Mouse (Mus musculus): ENCODE measurements around the gene Slc5a5. TPM values are rescaled to one million over a fixed set of nuclear protein-coding genes. Genes with fewer than 3 reads are reported as not detected.

Slc5a5 gene
- total and polyA plus RNA-seq, 3 experiments = 0.28 TPM; not detected in 2

Other genes with a start within 250 kb of the Slc5a5 start
- 16.6 and 23.1 TPM in 2 replicates for gene Pgpep1, start 232.4 kb downstream of the Slc5a5 start, total RNA-seq (2014; fragmentation: Nextera tagmentation)
- 9.4 and 9.5 TPM in 2 replicates for gene Pgpep1, start 232.4 kb downstream of the Slc5a5 start, total RNA-seq (2017)
- gene Pgpep1, start 232.4 kb downstream of the Slc5a5 start, polyA plus RNA-seq (2012) = 3.1 and 3.3 TPM in 2 replicates
- gene Lsm4, start 219.5 kb downstream of the Slc5a5 start, total RNA-seq (2014; fragmentation: Nextera tagmentation) = 94.1 and 95.7 TPM in 2 replicates
- 151 and 174 TPM in 2 replicates for gene Lsm4, start 219.5 kb downstream of the Slc5a5 start, total RNA-seq (2017)
- gene Lsm4, start 219.5 kb downstream of the Slc5a5 start, polyA plus RNA-seq (2012) = 889 and 1,166 TPM in 2 replicates
- 60.3 and 72.4 TPM in 2 replicates for gene Jund, start 193.8 kb downstream of the Slc5a5 start, total RNA-seq (2014; fragmentation: Nextera tagmentation)
- 40.2 and 75.5 TPM in 2 replicates for gene Jund, start 193.8 kb downstream of the Slc5a5 start, total RNA-seq (2017)
- 183 and 252 TPM in 2 replicates for gene Jund, start 193.8 kb downstream of the Slc5a5 start, polyA plus RNA-seq (2012)
- not detected in 2 replicates for gene Iqcn, start 189.3 kb downstream of the Slc5a5 start, total RNA-seq (2014; fragmentation: Nextera tagmentation)
- gene Iqcn, start 189.3 kb downstream of the Slc5a5 start, total RNA-seq (2017) = 0.05 and 0.06 TPM in 2 replicates
- 0.02 TPM in 1 of 2 replicates, not detected in the other for gene Iqcn, start 189.3 kb downstream of the Slc5a5 start, polyA plus RNA-seq (2012)
- 1.6 and 3.7 TPM in 2 replicates for gene Gm3336, start 174.2 kb downstream of the Slc5a5 start, total RNA-seq (2014; fragmentation: Nextera tagmentation)
- 0.93 and 2.8 TPM in 2 replicates for gene Gm3336, start 174.2 kb downstream of the Slc5a5 start, total RNA-seq (2017)
- gene Gm3336, start 174.2 kb downstream of the Slc5a5 start, polyA plus RNA-seq (2012) = 0.66 and 0.68 TPM in 2 replicates
- gene Pde4c, start 169.0 kb downstream of the Slc5a5 start, total RNA-seq (2014; fragmentation: Nextera tagmentation) = 0.83 TPM in 1 of 2 replicates, not detected in the other
- 0.22 TPM in 1 of 2 replicates, not detected in the other for gene Pde4c, start 169.0 kb downstream of the Slc5a5 start, total RNA-seq (2017)
- 0.41 and 0.95 TPM in 2 replicates for gene Pde4c, start 169.0 kb downstream of the Slc5a5 start, polyA plus RNA-seq (2012)
- 11.2 and 11.4 TPM in 2 replicates for gene Rab3a, start 138.1 kb downstream of the Slc5a5 start, total RNA-seq (2014; fragmentation: Nextera tagmentation)
- 4.6 and 7.0 TPM in 2 replicates for gene Rab3a, start 138.1 kb downstream of the Slc5a5 start, total RNA-seq (2017)
- gene Rab3a, start 138.1 kb downstream of the Slc5a5 start, polyA plus RNA-seq (2012) = 10.8 and 15.4 TPM in 2 replicates
- gene Mpv17l2, start 131.8 kb downstream of the Slc5a5 start, total RNA-seq (2014; fragmentation: Nextera tagmentation) = 63.1 and 67.1 TPM in 2 replicates
- 13.5 and 13.9 TPM in 2 replicates for gene Mpv17l2, start 131.8 kb downstream of the Slc5a5 start, total RNA-seq (2017)
- 89.1 and 101 TPM in 2 replicates for gene Mpv17l2, start 131.8 kb downstream of the Slc5a5 start, polyA plus RNA-seq (2012)
- 7.1 and 16.3 TPM in 2 replicates for gene Pik3r2, start 116.0 kb downstream of the Slc5a5 start, total RNA-seq (2014; fragmentation: Nextera tagmentation)
- gene Pik3r2, start 116.0 kb downstream of the Slc5a5 start, total RNA-seq (2017) = 11.8 and 13.3 TPM in 2 replicates
- gene Pik3r2, start 116.0 kb downstream of the Slc5a5 start, polyA plus RNA-seq (2012) = 55.0 and 68.8 TPM in 2 replicates
- 79.8 and 104 TPM in 2 replicates for gene Mast3, start 87.7 kb downstream of the Slc5a5 start, total RNA-seq (2014; fragmentation: Nextera tagmentation)
- 15.7 and 18.9 TPM in 2 replicates for gene Mast3, start 87.7 kb downstream of the Slc5a5 start, total RNA-seq (2017)
- 323 and 357 TPM in 2 replicates for gene Mast3, start 87.7 kb downstream of the Slc5a5 start, polyA plus RNA-seq (2012)
- gene Il12rb1, start 84.3 kb downstream of the Slc5a5 start, total RNA-seq (2014; fragmentation: Nextera tagmentation) = 1.9 and 2.7 TPM in 2 replicates
- 2.3 and 3.1 TPM in 2 replicates for gene Il12rb1, start 84.3 kb downstream of the Slc5a5 start, total RNA-seq (2017)
- gene Il12rb1, start 84.3 kb downstream of the Slc5a5 start, polyA plus RNA-seq (2012) = 4.6 and 5.6 TPM in 2 replicates
- gene Arrdc2, start 53.0 kb downstream of the Slc5a5 start, total RNA-seq (2014; fragmentation: Nextera tagmentation) = 7.4 and 19.6 TPM in 2 replicates
- 12.3 and 15.0 TPM in 2 replicates for gene Arrdc2, start 53.0 kb downstream of the Slc5a5 start, total RNA-seq (2017)
- 78.9 and 92.7 TPM in 2 replicates for gene Arrdc2, start 53.0 kb downstream of the Slc5a5 start, polyA plus RNA-seq (2012)
- gene Kcnn1, start 29.5 kb downstream of the Slc5a5 start, total RNA-seq (2014; fragmentation: Nextera tagmentation) = not detected in 2 replicates
- 0.12 and 0.22 TPM in 2 replicates for gene Kcnn1, start 29.5 kb downstream of the Slc5a5 start, total RNA-seq (2017)
- gene Kcnn1, start 29.5 kb downstream of the Slc5a5 start, polyA plus RNA-seq (2012) = 0.02 and 0.03 TPM in 2 replicates
- 17.0 and 18.9 TPM in 2 replicates for gene Ccdc124, start 18.8 kb downstream of the Slc5a5 start, total RNA-seq (2014; fragmentation: Nextera tagmentation)
- gene Ccdc124, start 18.8 kb downstream of the Slc5a5 start, total RNA-seq (2017) = 16.1 and 16.7 TPM in 2 replicates
- 171 and 172 TPM in 2 replicates for gene Ccdc124, start 18.8 kb downstream of the Slc5a5 start, polyA plus RNA-seq (2012)
- gene Rpl18a, start 4.7 kb upstream of the Slc5a5 start, total RNA-seq (2014; fragmentation: Nextera tagmentation) = 12,197 and 12,967 TPM in 2 replicates
- gene Rpl18a, start 4.7 kb upstream of the Slc5a5 start, total RNA-seq (2017) = 1,575 and 1,810 TPM in 2 replicates
- gene Rpl18a, start 4.7 kb upstream of the Slc5a5 start, polyA plus RNA-seq (2012) = 3,365 and 5,482 TPM in 2 replicates
- gene Map1s, start 13.2 kb upstream of the Slc5a5 start, total RNA-seq (2014; fragmentation: Nextera tagmentation) = 26.3 and 29.6 TPM in 2 replicates
- gene Map1s, start 13.2 kb upstream of the Slc5a5 start, total RNA-seq (2017) = 8.7 and 9.5 TPM in 2 replicates
- 135 and 147 TPM in 2 replicates for gene Map1s, start 13.2 kb upstream of the Slc5a5 start, polyA plus RNA-seq (2012)